Mouse (Mus musculus) G1E-ER4 (cell line): ENCODE measurements around the gene Arhgap6. TPM values are rescaled to one million over a fixed set of nuclear protein-coding genes. Genes with fewer than 3 reads are reported as not detected.

Experiments used
- GATA1 ChIP-seq: IDR thresholded peaks from one replicate; pipeline ENCODE4 v1.8.0; 2012; ENCODE audit warnings: low read length, inconsistent platforms
- polyA plus RNA-seq: library from polyadenylated mRNA; stranded (reverse); fragments of >175 nt; gene quantifications from 2 replicates; pipeline ENCODE4 v1.2.3, GENCODE M21; 2012

The Arhgap6 gene
- polyA plus RNA-seq, 1 experiment = 15.9 TPM

GRCm38 (mm10) chrX:169153805-169154204 is 358.9 kb downstream of the Arhgap6 start:
- TF ChIP-seq GATA1 = no peak

DNA sequence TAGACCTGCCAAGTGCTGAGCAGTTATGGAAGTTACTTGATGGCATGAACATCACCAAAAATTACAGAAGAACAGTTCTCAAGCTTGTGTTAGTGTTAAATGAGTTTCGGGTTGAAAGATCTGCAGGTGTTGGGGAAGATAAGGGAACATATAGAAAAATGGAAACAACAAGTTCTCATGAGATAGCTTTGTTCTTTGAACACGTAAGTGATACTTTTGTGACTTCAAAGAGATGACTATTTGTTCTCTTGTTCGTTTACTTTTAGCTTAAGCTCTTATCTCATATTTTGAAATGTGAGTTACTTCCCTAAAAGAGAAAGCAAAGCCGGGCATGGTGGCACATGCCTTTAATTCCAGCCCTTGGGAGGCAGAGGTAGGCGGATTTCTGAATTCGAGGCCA is 363.5 kb downstream of the Arhgap6 start:
- TF ChIP-seq GATA1 = peak; percentile 7

DNA sequence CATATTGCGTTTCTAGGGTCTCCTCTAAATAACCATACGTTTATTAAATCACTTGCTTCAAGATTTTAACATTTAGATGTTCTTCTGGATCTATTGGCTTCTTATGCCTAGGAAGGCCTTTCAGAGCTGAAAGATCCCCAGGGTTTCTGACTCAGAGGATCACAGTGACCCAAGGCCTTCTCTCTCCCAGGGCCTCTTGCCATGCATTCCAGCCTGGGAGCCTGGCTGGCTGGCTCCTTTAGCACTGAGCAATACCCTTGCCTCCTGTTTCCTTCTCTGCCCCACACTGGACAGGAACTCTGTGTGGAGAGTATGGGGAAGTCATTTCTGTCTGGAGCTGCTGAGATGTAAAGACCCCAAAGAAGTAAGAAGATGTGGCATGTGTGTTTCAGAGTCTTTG is 376.1 kb downstream of the Arhgap6 start:
- TF ChIP-seq GATA1 = no peak

- no peak for TF ChIP-seq GATA1
These were observed 378.9 kb downstream of the Arhgap6 start for GRCm38 (mm10) chrX:169173796-169174195.

DNA sequence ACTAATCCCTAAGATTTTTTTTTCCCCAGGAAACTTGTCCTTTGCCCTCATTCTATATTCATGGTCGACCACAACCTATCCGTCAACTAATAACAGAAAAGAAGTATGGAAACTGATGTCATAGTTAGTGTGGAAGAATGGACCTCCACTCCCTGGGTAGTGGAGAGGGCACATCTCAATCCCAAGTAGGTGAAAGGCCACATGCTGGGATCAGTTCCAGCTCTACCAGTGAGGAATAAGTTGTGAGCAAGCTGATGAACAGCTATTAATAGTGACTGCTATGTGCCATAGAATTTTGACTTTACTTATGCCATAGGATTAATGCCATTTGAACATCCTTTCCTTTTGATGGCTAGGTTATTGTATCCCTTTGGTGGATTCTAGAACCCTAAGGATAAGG is 383.7 kb downstream of the Arhgap6 start:
- TF ChIP-seq GATA1 = no peak

DNA sequence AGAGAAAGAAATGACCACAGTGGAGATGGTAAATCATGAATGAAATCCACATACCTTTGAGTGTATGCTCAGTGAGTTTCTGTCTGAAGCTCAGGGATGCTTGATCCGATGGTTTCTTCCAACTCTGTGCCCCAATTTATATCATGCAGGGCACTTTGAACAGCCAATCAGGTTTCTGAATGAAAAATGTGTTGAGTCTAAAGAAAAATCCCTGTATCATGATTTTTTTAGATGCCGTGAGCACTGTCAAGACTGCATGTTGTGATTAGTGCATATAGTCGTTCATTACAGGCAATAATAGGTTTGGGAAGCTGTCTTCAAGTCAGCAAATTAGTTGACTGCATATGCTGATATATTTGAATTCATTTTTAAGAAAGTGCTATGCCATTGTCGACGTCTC is 392.2 kb downstream of the Arhgap6 start, which contains the start of gene Amelx:
Amelx (minus strand) TSS at position 101 of the 400 bp plus-strand sequence.
- TF ChIP-seq GATA1 = no peak

DNA sequence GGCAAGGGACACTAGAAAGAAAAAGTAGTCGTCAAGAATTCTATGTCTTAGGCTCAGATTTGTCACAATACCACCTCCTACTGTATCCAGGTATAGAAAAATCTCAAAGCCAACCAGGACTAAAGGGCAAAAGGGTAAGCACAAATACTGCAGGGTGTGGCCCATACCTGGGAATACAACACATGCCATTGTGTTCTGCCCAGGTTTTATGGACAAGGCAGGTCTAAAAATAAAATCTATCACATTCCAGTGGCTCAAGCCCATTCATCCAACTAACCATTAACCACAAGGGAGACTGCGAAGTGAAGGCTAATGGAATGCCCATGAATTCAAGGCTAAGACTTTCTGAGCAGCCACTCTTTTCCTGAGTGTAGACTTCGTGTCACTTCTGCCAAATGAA is 415.1 kb downstream of the Arhgap6 start:
- no peak for TF ChIP-seq GATA1

DNA sequence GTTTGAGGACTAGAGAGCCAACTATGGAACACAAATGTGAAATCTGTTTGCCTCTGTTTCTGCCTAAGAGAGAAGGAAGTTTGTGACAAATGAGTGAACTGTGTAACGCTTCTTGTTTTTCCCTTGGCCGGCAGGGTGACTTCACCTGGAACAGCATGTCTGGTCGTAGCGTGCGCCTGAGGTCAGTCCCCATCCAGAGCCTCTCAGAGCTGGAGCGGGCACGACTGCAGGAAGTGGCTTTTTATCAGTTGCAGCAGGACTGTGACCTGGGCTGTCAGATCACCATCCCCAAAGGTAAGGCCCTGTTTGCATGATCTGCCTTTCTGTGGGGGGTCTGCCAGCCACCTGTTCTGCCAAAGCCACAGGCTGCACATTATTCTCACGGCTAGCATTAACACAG is 425.2 kb downstream of the Arhgap6 start:
- TF ChIP-seq GATA1 = no peak

GRCm38 (mm10) chrX:169222357-169223062 is 427.6 kb downstream of the Arhgap6 start:
- TF ChIP-seq GATA1 = no peak

GRCm38 (mm10) chrX:169255915-169256314 is 461.0 kb downstream of the Arhgap6 start:
- TF ChIP-seq GATA1 = no peak

DNA sequence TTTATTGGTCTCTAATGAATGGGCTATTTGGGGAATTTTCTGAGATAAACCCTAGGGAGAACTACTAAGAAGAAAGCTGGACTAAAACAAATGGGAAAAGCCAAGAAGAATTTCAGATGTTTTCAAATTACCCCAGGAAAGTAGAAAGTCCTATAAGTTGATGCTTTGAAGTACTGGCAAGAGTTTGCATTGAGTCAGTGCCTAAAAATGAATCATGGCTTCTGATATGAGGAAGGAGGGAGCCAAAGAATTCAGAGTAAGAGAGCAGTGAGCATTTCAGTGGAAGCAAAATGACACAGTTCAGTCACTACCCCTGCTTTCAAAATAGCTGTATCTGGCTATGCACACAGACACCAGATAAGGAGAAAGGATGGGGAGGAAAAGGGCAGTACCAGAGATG is 461.8 kb downstream of the Arhgap6 start:
- TF ChIP-seq GATA1 = no peak

- no peak for TF ChIP-seq GATA1
These were observed 466.1 kb downstream of the Arhgap6 start for GRCm38 (mm10) chrX:169261034-169261433.

DNA sequence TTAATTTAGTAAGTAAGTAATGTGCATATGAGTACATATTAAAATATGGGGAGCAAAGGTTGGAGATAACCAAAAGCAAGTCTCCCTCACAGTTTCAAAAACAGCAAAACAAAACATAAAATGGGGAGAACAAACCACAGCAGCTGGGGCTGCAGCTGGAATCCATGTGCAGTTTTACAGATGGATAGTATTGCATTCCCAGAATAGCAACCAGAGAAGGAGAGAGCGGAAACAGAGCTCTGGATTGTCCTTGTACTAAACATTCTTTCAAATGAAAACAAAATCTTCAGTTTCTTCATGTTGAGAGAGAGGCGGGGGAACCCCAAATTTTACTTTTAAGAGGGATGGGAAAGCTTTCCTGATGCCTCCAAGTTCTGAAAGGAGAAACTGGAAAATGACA is 467.3 kb downstream of the Arhgap6 start:
- no peak for TF ChIP-seq GATA1

DNA sequence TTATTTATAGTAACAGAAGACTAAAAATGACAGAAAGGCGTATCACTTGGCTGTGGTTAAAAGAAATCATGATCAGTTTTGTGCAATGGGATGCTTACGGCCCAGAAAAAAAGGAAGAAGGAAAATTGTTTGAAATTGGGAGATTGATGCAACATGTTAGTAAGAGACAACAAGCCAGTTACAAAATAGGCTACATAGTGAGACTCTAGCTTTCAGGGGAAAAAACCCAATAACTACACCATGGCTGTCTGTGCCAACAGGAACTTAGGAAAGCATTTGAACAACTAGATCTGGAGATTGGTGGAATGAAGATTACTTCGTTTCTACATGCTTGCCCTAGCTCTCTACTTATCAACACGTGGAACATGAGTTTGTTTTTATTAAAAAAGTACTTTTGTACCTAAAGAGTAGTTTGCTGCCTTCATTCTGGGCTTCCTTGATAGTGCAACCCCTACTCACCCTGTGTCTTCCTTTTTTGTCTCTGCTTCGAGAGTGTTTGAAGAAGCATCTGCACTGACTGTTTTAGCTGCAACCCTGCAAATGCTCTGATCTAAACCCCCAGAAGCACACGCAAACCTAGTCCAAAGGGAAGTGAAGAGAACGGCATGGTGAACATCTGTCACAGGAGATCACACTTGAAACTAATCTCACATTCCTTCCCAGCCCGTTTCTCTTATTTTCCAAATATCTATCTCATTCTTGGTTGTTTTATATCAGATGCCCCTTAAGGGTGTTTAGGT is 468.7 kb downstream of the Arhgap6 start:
- no peak for TF ChIP-seq GATA1

DNA sequence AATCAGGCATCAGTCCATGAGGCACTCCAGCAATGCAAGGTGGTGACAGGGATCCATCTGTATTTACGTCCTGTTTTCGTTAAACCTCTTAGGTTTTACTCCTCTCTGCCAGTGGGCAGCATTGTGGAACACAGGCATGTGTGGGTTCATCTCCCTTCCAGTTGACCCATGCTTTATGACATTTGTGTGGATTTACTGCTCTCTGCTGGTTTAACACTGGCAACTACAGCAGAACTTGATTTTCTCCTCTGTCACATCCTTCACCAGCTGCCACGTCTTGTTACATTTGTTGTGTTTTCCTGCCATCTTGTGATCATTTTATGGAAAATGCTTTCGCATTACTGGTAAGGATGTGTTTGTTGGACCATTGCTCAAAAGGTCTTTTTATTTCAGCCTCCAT is 504.7 kb downstream of the Arhgap6 start:
- no peak for TF ChIP-seq GATA1

- TF ChIP-seq GATA1 = no peak
These were observed 507.6 kb downstream of the Arhgap6 start for GRCm38 (mm10) chrX:169302271-169303045.
